Mouse (Mus musculus) retina, adult 2 months (tissue): Measurements from ENCODE around the gene Tbl3.
A peak's percentile ranks its signal among the peaks of the same experiment; 100 is the strongest.

Source experiments
- DNase-seq: peaks from one replicate; pipeline ENCODE4 v3.0.0-alpha.2; 2012; ENCODE audit warnings: low read depth, low spot score

Tbl3 gene

DNA sequence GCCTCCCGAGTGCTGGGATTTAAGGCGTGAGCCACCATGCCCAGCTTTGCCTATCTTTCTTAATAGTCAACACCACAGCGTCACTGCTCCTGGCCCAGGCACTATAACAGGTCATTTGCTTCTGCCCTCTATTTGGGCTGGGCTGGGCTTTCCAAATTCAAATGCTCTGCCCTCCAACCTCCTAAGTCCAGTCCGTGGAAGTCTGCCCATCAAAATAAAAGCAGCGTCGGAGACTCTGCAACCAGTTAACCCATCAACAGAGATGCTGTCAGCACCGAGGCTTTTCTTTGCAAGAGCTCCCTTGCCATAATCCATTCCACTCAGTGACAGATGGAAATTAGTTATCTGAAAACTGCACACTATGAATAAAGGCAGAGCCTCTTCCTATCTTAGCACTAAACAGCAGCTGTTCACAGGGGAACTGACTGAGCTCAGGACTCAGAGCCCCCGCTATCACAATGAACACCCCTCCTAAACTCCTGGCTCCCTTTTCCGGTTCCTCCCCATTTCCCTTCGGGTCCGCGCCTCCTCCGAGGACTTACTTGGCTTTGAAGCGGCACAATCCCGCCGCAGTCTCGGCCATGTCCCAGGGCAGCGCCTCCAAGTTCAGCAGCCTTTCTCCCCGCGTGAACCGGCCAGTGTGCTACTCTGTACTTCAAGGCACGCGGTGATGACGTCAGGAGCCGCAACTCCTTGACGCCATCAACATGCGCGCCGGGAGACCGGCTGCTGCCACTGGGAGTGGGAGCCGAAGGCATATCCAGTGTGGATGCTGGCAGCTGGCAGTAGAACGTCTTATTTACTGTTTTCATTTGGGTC, at the start of gene Tbl3:
Gene Tbl3, minus strand, starts transcription at position 679 of the 819 bp plus-strand sequence.
- peak; percentile 87 for DNase-seq

DNA sequence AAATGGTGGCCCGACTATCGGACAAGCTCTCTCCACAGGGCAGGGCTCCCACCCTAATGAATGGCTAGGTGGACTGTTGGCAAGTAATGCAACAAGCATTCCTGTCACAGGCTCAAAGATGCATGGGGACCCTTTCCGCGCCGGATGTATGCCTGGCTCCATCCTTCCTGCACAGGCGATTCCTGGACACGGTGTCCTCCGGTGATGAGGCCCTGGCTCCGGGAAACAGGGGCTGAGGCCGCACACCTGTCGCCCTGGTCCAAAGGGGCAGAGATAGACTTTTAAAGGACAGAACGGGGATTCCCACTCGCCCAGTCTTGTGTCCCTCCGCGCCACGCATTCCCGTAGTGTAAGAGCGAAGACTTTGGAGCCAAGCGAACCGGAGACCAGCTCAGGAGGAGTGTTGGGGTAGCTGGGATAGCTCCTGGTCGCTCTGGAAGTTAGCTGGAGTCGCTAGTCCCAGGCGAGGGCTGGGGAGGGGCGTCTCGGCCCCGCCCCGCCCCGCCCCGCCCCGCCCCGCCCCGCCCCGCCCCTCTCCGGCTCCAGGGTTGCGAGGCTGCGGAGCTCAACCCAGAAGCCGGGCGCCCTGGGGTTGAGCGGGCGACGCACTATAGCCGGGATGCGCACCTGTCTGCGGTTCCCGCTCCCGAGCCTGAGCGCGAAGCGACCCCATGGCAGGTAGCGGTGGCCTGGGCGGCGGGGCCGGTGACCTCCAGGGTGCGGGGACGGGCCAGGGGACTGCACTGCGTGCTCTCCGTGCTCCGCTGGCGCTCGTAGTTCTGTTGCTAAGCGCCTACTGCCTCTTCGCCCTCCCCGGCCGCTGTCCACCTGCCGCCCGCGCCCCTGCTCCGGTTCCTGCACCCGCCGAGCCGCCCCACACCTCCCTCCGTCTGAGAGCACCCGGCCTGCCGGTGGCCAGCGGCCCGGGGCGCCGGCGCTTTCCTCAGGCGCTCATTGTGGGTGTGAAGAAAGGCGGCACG, 45.2 kb upstream of the Tbl3 start, which contains the start of gene Hs3st6:
Gene Hs3st6, plus strand, starts transcription at position 574 of the 980 bp plus-strand sequence.
- DNase-seq, result no peak

DNA sequence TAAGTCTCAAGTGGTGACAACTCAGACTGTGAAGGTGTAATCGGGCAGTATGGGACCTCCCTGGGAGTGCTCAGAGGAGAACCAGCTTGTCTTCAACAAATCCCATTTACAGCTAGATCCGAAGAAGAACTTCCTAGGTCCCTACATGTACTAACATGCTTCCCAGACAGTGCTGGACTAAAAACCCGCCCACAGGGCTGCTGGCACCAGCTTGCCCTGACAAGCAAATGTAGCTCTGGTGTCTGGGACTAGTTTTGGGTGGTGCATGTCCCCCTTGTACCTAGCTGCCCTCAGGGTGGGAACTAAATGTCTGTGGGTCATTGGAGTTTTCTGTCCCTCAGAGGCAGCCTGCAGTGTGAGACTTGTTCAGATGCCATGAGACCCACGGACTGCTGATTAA, 44.1 kb upstream of the Tbl3 start:
- DNase-seq, result no peak

DNA sequence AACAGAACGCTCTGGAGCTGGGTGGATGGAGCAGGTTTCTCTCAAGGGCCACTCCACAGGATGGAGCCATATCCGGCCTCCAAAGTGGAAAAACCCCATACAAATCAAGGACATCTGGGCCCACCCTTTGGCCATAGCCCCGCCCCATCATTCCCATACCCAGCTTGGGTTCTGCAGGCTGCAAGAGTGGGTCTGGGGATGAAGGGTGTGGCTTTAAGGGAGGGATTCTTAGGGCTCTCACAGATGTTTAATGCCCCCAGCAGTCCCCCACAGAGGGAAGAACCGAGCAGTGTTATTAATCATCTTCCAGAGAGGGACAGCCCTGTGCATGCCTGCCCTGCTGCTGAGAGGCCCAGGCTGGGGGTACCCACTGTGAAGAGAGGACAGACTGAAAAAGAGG, 39.5 kb upstream of the Tbl3 start:
- DNase-seq, result no peak

DNA sequence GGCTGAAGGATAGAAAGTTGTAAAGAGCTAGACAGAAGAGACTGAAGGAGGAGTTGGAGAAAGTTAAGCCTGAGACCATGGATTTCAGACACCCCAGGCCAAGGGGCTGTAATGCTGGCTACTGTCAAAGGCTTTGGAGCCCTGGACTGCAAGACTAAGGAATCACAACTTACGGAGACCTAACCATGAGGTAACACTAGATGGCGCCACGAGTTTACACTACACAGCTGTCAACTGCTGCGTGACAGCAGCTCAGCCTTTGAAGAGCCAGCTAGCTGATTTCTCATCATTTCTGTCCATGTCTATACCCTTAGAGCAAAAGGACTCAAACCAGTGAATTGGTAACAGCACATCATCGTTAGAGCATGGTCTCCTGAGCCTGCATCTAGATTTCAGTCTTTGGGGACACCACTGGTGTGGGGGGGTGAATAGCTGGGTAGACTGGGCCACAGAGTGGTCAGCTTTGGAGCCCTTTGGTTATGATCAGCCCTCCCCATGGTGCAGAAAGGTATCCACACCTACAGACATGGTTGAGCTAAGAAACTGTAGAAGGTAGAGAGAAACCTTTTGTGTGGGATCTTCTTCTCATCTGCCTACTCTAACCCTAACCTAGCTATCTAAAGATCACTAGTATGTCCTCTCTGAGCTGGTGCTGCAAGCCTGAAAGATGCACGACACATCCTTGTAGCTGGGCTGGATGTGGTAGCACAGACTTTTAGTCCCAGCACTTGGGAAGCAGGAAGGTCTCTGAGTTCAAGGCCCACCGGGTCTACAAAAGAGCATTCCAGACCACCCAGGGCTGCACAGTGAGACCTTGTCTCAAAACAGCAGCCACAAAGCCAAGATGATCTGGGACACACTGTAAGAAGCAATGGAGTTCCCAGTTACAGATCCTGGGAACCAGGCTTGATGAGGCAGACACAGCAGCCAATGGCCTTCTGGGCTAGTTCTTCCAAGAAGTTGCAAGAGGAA, 38.4 kb upstream of the Tbl3 start:
- DNase-seq, result peak; percentile 69

DNA sequence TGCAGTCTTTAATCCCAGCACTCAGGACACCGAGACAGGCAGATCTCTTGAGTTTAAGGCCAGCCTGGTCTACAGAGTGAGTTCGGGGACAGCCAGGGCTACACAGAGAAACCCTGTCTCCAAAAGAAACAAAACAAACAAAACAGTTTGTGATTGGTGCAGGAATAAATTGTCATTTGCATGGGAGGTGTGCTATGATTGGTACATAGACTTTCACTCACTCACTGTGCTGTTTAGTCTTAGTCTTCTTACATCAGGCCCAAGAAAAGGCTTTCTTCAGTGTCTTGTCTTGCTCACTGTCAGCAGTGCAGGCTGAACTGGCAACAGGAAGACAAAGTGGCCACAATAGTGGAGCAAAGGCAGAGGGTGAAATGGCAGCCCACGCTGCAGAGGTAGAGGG, 36.9 kb upstream of the Tbl3 start:
- no peak for DNase-seq

DNA sequence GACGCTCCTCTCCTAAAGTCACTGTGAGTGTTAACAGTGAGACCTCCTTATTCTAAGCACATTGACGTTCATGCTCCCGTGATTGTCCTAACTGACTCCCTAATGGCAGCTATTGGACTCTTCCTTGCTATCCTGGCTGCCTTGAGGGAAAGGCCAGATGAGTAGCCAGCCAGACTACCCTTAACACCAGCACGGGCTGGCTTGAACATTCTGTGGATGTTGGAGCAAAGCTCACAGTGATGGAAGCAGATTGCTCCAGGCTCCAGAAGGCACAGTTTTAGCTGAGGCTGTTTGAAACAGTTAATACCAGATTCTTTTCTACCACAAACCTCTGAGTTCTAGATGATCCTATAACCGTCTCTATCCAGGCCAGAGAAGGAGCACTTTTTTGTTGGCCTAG, 36.4 kb upstream of the Tbl3 start:
- DNase-seq, result no peak

DNA sequence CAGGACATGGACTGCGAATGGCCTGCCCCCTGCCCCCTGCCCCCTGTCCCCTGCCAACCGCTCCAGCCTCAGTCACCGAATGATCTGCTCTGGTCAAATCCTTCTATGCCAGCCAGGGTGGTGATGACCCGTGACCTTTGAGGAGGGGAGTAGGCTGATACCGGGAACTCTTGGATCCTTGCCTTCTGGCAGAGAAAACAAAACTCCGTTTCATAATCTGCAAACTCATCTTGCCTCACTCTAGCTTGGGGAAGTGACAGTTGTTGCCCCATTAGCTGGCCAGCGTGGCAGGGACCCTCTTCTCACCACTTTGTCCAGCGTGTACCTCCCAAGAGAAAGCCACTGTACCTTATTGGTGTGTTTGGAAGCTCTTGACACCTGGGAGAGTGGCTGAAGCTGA, 34.8 kb upstream of the Tbl3 start:
- no peak for DNase-seq

DNA sequence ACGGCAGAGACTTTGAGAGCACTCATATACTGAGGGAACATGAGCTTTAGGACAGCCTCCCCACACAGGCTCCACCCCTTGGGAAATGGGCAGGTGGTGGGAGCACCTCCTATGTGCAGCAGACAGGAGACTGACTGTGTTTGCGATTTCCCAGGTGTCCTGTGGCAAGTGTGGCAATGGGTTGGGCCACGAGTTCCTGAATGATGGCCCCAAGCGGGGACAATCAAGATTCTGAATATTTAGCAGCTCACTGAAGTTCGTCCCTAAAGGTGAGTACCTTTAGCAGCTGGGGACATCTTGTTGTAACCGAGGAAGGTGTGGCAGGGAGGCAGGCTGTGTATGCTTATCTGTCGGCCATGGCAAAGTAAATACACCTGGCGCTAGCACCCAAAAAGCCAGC, 32.5 kb upstream of the Tbl3 start:
- DNase-seq, result no peak

DNA sequence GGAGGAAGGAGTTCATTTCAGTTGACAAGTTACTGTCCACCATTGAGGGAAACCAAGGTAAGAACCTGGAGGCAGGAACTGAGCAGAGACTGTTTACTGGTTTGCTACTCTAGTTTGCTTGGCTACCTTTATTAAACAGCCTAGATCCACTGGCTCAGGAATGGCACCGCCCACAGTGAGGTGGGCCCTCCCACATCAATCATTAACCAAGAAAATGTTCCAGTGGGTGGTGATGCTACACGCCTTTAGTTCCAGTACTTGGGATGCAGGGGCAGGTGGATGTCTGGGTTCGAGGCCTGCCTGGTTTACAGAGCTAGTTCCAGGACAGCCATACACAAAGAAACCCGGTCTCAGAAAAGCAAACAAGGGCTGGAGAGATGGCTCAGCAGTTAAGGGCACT, 30.8 kb upstream of the Tbl3 start:
- DNase-seq, result no peak

DNA sequence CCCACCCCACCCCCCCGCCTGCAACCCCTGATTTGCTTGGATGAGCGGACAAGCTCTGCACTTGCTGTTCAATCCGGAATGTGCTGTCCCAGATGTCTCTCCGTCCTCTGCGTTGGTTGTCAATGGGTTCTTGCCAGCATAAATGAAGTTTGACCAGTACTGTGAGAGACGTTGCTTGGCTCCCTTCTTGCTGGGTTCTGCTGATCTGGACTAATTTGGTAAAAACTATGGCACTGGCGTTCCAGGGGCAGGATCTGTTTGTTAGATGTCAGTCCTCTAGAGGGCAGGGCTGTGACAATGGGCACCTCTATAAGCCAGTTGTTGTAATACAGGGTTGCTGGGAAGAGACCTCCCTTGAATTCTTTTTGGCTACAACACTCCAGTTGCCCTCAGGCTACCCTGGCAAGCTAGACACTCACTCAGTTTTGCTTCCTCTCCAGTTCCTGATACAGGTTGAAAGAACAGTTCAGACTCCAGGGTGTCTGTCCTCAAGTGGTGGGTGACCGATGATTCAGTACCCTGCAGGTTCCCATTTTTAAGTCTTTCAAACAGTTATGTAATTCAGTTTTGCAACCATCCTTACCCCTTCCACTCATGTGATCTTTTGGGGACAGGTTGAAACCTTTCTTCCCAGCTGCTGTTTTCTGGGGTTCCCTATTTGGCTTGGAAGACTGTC, 29.8 kb upstream of the Tbl3 start:
- no peak for DNase-seq

DNA sequence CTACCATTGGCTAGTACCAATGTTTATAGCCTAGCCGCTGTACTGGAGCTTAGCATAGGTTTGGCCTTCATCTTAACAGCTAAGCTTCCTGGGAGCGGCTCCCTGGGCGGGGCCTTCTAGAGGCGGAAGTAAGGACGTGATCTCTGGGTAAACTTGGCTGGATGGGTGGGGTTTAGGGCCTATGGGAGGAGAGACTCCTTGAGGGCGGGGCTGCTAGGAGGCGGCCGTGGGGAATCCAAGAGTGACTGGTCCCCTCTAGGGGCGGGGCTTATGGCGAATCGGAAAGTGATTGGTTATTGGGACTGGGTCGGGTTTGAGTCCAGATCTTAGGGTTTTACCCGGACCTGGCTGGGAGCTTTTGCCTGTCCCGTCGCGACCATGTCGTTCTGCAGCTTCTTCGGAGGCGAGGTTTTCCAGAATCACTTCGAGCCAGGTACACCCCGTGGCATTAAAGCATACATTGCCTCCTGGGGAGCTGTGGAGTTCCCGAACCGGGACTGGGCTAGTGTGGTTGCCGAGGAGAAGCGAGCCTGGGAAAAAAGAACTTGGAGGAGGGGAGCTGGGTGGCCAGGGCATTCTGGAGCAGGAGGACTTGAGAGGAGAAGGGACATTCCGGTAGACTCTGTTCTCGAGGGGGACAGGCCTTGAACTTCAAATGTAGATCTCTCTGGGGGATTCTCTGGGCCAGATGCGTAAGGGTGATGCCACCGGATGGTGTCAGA, 29.0 kb upstream of the Tbl3 start, which contains the start of gene Msrb1:
Gene Msrb1, plus strand, starts transcription at position 313 of the 722 bp plus-strand sequence.
- peak; percentile 87 for DNase-seq

DNA sequence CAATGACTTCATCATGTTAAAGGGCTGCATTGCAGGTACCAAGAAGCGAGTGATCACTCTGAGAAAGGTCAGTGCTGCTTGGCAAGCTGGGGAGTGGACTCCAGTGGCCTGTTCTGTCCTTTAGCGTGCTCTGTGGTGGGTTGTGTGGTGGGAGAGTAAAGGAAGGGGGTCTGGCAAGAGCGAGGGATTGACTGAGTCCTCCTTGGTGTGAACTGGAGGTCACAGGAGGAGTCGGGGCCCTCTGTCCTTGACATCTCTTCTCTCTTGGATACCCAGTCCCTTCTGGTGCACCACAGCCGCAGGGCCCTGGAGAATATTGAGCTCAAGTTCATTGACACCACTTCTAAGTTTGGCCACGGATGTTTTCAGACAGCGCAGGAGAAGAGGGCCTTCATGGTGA, 28.0 kb upstream of the Tbl3 start:
- no peak for DNase-seq

DNA sequence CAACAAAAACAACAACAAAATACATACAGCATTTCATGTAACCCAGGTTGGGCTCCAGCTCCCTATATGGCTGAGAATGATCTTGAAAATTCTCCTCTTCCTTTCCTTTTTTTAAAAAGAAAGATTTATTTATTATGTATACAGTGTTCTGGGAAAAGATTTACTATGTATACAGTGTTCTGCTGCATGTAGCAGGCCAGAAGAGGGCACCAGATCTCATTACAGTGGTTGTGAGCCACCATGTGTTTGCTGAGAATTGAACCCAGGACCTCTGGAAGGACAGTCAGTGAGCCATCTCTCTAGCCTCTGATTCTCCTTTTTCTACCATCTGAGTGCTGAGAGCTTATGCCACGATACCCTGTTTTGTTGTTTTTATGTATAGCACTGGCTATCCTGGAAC, 27.1 kb upstream of the Tbl3 start:
- DNase-seq, result no peak

DNA sequence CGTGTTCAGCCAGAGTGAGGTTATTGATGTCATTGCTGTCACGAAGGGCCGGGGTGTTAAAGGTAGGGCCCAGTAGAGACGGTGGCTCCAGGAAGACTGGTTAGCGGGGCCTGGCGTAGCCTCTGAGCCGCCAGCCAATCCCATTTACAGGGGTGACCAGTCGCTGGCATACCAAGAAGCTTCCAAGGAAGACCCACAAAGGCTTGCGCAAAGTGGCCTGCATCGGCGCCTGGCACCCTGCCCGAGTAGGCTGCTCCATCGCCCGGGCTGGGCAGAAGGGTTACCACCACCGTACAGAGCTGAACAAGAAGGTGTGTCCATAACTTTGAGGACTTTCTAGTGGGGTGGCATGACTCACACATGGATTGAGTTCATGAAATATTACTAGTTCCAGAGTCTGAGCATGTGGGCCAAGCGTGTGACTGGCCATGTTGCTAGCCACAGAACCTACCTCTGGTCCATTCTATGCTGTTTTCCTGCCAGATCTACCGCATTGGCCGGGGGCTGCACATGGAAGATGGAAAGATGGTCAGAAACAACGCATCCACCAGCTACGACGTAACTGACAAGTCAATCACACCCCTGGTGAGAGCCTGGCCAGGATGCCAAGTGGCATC, 26.1 kb upstream of the Tbl3 start:
- no peak for DNase-seq

DNA sequence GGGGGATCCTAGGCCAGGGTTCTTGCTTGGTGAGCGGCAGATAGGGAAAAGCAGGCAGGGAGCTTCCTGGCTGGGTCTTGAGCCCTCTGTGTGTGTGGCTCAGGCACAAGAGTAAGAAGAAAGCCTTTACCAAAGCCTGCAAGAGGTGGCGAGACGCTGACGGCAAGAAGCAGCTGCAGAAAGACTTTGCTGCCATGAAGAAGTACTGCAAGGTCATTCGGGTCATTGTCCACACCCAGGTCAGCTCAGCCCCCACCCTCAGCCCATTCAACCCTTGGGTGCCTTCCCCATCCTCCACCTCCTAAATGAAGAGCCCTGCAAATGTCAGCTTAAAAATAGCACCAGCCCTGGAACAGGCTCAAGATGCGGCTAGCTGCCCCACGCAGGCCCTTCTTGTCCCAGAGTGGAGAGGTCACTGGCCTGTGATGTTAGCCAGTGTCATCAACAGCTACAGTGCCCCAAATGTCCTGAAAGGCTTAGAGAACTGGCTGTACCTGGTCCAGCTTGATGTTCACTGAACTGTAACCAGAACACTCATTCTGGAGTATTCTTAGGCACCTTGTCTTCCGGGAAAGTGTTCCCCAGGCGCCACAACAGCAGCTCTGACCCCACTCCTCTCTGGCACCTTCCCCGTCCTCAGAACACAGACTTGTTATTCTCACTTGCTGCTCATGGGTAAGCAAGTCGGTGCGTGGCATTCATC, 24.9 kb upstream of the Tbl3 start:
- no peak for DNase-seq

DNA sequence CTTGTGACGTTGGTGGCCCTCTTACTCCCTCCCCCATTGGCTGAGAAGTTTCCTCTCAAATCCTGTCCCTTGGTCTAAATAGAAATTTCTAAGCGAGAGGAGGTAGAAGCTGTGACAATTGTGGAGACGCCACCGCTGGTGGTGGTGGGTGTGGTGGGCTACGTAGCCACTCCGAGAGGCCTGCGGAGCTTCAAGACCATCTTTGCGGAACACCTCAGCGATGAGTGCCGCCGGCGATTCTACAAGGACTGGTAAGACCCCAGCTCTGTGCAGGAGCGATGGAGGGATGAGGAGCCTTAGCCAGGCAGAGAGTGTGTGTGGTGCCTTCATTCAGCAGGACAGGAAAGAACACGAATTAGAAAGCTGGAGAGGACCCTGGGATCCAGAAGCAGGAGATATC, 23.3 kb upstream of the Tbl3 start:
- no peak for DNase-seq

DNA sequence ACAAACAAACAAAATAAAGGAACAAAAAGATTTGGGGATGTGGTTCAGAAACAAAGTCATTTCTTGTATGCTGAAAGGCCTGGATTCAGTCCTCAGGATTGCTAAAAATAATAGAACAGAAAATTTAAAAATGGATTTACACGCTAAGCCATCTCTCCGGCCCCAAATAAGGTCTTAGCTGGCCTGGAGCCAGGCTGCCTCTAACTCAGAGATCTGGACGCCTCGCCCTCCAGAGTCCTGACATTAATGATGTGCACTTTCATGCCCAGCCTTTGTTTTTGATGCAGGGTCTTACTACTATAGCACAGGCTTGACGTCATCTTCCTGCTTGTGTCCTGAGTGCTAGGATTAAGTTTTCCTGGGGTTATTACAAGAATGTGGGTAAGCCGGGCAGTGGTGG, 21.6 kb upstream of the Tbl3 start:
- DNase-seq, result no peak

DNA sequence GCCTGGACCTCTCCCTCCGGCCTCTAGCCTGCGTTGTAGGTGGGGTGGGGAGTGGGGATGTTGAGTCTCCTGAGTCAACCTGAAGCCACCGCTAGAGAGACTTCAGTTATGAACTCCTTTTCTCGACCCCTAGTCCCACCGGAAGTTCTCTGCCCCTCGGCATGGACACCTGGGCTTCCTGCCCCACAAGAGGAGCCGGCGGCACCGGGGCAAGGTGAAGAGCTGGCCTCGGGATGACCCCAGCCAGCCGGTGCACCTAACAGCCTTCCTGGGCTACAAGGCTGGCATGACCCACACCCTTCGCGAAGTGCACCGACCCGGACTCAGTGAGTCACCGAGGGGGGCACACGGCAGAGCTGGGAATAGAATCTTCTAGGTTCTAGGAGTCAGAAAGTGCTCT, 20.7 kb upstream of the Tbl3 start:
- no peak for DNase-seq
